Mouse (Mus musculus): Measurements from ENCODE around the gene Ufl1. TPM values are rescaled to one million over a fixed set of nuclear protein-coding genes. Genes with fewer than 3 reads are reported as not detected.
A peak's percentile ranks its signal among the peaks of the same experiment; 100 is the strongest.
"Not testable (repeated sequence)": the region's sequence is repeated elsewhere in the genome, so short reads cannot be mapped to it uniquely, and the experiment has no call there.

Gene Ufl1
- polyA plus RNA-seq (2011; ENCODE audit: insufficient read depth, insufficient read length, low replicate concordance, missing spikeins) = 5.0 and 5.4 TPM in 2 replicates

DNA sequence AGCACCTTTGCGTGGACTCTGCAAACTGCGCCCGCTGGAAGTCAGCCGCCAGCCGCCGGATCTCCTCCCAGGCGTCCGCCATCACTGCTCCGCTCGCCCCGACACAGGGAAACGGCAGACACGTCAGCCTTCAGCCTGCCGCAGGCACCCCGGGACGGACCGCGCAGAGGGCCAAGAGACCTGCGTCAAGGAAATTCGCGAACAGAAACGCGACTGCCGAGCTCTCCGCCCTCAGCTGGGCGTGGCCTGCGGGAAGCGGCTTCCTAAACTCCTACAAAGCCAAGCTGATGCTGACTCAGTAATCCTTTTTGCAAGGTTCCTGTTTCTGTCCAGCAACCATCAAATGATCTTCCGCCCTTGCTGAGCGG is at the start of gene Ufl1:
Gene Ufl1, minus strand, starts transcription at position 151 of the 368 bp plus-strand sequence.
- no peaks in the 10 kb centered on the region for H3K4me1 ChIP-seq (ENCODE audit: control insufficient read depth, insufficient read depth, low read length)
- TF ChIP-seq CTCF (IDR thresholded peaks at IDR 0.05; ENCODE audit: control insufficient read depth, insufficient read depth, low read length) = no peak
- TF ChIP-seq POLR2A (IDR thresholded peaks at IDR 0.05; ENCODE audit: borderline replicate concordance, control insufficient read depth, low read depth, low read length) = peak; percentile 94; the same call in 1 of the 2 replicates
- WGBS = under 1% methylated on average over 30 of the region's 30 CpGs

DNA sequence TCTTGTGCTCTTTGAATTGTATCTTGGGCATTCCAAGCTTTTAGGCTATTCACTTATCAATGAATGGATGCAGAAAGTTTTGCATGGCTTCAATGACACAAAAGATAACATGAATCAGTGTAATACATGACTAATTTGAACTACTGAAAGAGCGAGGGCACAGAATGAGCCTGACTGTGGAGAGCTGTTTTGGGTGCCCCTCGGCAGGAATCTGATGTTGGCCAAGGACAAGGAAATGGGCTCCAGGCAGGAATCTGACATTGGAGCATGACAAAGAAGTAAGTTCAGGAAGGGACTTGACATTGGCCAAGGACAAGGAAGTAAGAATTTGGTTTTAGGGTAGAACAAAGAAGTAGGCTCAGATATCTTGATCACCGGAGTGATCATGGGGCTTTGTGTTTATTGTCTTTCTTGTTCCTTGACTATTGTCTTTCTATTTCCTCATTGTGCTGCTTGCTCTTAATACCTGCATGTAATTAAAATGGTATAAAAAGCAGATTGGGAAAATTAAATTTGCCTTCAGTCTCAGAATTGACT is 44.1 kb upstream of the Ufl1 start:
- Histone ChIP-seq H3K4me1 (ENCODE audit: control insufficient read depth, insufficient read depth, low read length) (no peaks in the 10 kb centered on the region), H3K4me3 (replicated peaks; ENCODE audit: control insufficient read depth, low read depth, low read length) (no peak overlapping the region), H3K27ac (ENCODE audit: control insufficient read depth, insufficient read depth, low read depth, low read length, poor library complexity) (no peak overlapping the region)
- no peak for TF ChIP-seq CTCF (IDR thresholded peaks at IDR 0.05; ENCODE audit: control insufficient read depth, insufficient read depth, low read length)
- TF ChIP-seq POLR2A (IDR thresholded peaks at IDR 0.05; ENCODE audit: borderline replicate concordance, control insufficient read depth, low read depth, low read length) = no peak
- 81% methylated on average over 3 of the region's 3 CpGs for WGBS

More for the DNA sequence above, at the start of gene Ufl1:
- Histone ChIP-seq H3K27ac (ENCODE audit: control insufficient read depth, insufficient read depth, low read depth, low read length, poor library complexity) (peak within 1 kb of the TSS; percentile 89), H3K4me3 (replicated peaks; ENCODE audit: control insufficient read depth, low read depth, low read length) (peak within 1 kb of the TSS; percentile 78)

DNA sequence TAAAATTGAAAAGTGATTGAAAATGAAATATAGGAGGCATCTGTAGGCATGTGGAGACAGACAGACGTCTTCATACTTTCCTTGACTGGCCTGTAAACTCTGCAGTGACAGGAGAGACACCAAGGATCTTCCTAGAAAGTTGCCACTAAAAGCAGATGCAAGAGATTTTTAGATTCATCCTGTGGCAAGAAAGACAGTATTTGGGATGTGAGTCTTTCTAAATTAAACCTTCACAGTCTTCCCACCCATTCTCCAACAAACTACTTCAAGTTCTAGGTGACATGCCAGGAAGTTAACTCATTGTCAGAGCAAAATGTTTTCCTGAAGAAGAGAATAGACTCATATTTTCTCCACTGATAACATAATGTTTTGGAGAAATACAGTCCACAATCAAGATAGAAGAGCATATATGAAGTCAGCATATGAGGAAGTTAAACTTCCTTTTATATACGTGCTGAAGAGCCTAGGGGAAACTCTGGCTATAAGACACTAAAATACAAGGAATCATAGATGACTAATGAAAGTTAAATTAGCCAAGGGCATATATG is 41.1 kb upstream of the Ufl1 start:
- Histone ChIP-seq H3K4me3 (replicated peaks; ENCODE audit: control insufficient read depth, low read depth, low read length) (no peak overlapping the region), H3K4me1 (ENCODE audit: control insufficient read depth, insufficient read depth, low read length) (no peaks in the 10 kb centered on the region), H3K27ac (ENCODE audit: control insufficient read depth, insufficient read depth, low read depth, low read length, poor library complexity) (no peak overlapping the region)
- WGBS = 27% methylated on average over 2 of the region's 2 CpGs
- TF ChIP-seq POLR2A (IDR thresholded peaks at IDR 0.05; ENCODE audit: borderline replicate concordance, control insufficient read depth, low read depth, low read length) (no peak), CTCF (IDR thresholded peaks at IDR 0.05; ENCODE audit: control insufficient read depth, insufficient read depth, low read length) (no peak)

DNA sequence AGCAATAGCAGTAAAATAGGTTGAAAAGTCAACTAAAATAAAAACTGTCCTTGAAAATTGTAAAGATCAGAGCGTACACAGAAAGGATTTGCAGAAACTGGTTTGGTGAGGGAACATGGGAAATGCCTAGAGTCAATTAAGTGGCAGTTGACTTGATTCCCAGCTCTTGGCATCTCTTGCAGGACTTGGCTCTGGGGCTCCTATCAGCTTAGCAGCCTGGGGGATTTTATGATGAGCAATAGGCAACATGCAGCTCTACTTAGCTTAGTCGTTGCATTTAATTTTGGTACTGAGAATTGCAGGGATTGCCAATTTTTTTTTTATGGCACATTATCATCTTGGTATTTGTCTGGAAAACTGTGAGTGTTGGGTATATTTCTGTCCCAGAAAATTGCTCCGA is 32.1 kb upstream of the Ufl1 start:
- Histone ChIP-seq H3K4me3 (replicated peaks; ENCODE audit: control insufficient read depth, low read depth, low read length) (no peak overlapping the region), H3K27ac (ENCODE audit: control insufficient read depth, insufficient read depth, low read depth, low read length, poor library complexity) (no peak overlapping the region), H3K4me1 (ENCODE audit: control insufficient read depth, insufficient read depth, low read length) (no peaks in the 10 kb centered on the region)
- TF ChIP-seq POLR2A (IDR thresholded peaks at IDR 0.05; ENCODE audit: borderline replicate concordance, control insufficient read depth, low read depth, low read length) (no peak), CTCF (IDR thresholded peaks at IDR 0.05; ENCODE audit: control insufficient read depth, insufficient read depth, low read length) (no peak)
- 68% methylated on average over 3 of the region's 3 CpGs for WGBS

DNA sequence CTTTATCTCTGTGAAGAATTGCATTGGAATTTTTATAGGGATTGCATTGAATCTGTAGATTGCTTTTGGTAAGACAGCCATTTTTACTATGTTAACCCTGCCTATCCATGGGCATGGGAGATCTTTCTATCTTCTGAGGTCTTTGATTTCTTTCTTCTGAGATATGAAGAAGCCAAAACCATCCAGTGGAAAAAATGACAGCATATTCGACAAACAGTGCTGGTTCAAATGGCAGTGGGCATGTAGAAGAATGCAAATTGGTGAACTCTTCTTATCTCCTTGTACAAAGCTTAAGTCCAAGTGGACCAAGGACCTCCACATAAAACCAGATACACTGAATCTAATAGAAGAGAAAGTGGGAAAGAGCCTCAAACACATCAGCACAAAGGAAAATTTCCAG is 3.4 kb upstream of the Ufl1 start:
- H3K4me3 ChIP-seq (replicated peaks; ENCODE audit: control insufficient read depth, low read depth, low read length); H3K4me1 ChIP-seq (ENCODE audit: control insufficient read depth, insufficient read depth, low read length); H3K27ac ChIP-seq (ENCODE audit: control insufficient read depth, insufficient read depth, low read depth, low read length, poor library complexity): not testable (repeated sequence)
- WGBS = 65% methylated on average over 1 of the region's 1 CpGs

DNA sequence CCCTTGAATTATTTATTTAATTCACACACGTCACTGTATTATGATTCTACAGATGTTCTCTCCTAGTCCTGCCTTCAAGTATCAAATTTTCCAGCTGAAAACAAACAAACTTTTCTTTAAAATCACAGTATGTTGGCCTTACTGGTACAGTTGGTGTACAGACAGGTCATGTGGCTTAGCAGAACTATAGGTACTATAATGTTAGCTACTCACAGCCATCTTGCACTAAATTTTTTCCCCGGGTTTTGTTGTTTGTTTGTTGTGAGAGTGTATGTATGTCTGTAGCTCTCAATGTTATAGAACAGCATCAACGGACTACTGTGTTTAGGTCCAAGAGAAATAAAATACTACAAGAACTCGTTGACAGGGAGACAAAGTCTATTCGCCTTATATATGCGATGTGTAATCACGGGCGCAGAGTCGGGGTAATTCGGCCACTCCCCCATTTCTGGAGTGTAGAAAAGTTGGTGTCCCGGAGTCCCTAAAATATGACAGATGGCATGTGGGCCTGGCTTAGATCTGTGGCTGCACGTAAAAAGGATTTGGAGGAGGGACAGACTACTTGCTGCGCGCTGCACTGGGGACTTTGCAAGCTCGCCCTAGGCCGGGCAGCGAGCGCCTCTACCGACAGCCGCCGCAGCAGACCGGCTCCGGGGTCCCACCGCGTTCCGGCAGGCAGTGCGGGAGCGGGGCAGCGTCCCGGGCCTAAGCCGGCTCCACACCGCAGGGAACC is 517 bp downstream of the Ufl1 start:
- Histone ChIP-seq H3K4me3 (replicated peaks; ENCODE audit: control insufficient read depth, low read depth, low read length) (peak overlapping the region; percentile 78), H3K27ac (ENCODE audit: control insufficient read depth, insufficient read depth, low read depth, low read length, poor library complexity) (peak overlapping the region; percentile 89), H3K4me1 (ENCODE audit: control insufficient read depth, insufficient read depth, low read length) (no peaks in the 10 kb centered on the region)
- no peak for TF ChIP-seq CTCF (IDR thresholded peaks at IDR 0.05; ENCODE audit: control insufficient read depth, insufficient read depth, low read length)
- TF ChIP-seq POLR2A (IDR thresholded peaks at IDR 0.05; ENCODE audit: borderline replicate concordance, control insufficient read depth, low read depth, low read length) = no peak
- 2% methylated on average over 32 of the region's 32 CpGs for WGBS

DNA sequence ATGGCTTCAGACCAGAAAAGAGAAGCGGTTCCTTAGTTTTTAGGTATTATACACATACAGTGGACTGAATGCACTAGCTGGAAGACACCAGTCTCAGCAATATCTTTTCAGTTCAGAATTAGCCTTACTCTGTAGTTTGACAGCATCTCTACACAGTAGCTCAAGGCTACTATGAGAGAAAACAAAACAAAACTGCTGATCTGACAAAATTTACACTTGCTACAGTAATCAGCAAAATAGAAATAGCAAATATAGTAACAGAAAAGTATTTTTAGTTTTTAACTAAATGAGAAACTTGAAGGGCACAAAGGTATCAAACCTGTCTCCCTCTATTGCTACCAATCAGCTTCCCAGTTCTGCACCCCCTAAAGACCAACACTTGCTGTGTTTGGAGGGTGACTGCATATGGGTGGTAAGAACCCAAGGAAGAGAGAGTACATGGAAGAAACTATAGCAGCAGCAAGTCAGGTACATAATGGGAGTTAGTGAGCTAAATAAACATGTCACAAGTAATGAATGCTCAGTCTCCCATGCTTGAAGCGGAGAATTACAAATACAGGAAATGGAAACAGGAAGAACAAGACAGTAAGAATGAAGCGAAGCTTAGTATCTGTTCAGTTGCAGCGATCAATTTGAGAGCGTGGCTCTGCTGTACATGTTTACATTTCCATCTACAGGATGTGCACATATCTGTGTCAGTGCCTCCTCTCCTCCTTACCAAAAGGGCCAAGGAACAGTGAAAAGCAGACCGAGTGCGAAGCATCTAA is 8.6 kb downstream of the Ufl1 start:
- no peak overlapping the region for H3K27ac ChIP-seq (ENCODE audit: control insufficient read depth, insufficient read depth, low read depth, low read length, poor library complexity)
- H3K4me1 ChIP-seq (ENCODE audit: control insufficient read depth, insufficient read depth, low read length) = no peaks in the 10 kb centered on the region
- no peak overlapping the region for H3K4me3 ChIP-seq (replicated peaks; ENCODE audit: control insufficient read depth, low read depth, low read length)
- no peak for TF ChIP-seq POLR2A (IDR thresholded peaks at IDR 0.05; ENCODE audit: borderline replicate concordance, control insufficient read depth, low read depth, low read length)
- TF ChIP-seq CTCF (IDR thresholded peaks at IDR 0.05; ENCODE audit: control insufficient read depth, insufficient read depth, low read length) = no peak
- 68% methylated on average over 7 of the region's 7 CpGs for WGBS

DNA sequence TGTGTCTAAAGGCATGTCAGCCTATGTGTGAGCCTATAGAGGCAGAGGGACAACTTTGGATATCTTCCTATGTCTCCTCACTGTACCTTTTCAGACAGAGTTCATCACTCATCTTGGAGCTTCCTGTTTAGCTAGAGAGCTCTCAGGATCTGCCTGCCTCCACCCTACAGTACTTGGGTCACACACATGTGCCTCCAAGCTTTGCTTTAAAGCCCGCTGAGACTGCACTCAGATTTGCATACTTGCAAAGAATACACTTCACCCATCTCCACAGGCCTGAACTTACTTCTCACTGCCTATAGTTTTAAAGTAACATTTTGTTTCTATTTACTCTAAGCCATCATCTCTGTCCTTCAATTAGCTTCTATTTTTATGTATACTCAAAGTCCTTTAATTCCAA is 9.7 kb downstream of the Ufl1 start:
- no peak overlapping the region for H3K27ac ChIP-seq (ENCODE audit: control insufficient read depth, insufficient read depth, low read depth, low read length, poor library complexity)
- 80% methylated on average over 1 of the region's 1 CpGs for WGBS
- TF ChIP-seq CTCF (IDR thresholded peaks at IDR 0.05; ENCODE audit: control insufficient read depth, insufficient read depth, low read length) (no peak), POLR2A (IDR thresholded peaks at IDR 0.05; ENCODE audit: borderline replicate concordance, control insufficient read depth, low read depth, low read length) (no peak)
- no peaks in the 10 kb centered on the region for H3K4me1 ChIP-seq (ENCODE audit: control insufficient read depth, insufficient read depth, low read length)
- H3K4me3 ChIP-seq (replicated peaks; ENCODE audit: control insufficient read depth, low read depth, low read length) = no peak overlapping the region
